Mouse (Mus musculus) heart, adult 2 months (tissue): ENCODE data around the gene Endov.

ENCODE experiments used
- CTCF ChIP-seq: fragments of 200-600 bp; IDR thresholded peaks from 2 replicates; pipeline ENCODE4 v1.8.1; 2022; ENCODE audit warnings: antibody characterized with exemption, mild to moderate bottlenecking, moderate library complexity
- POLR2A ChIP-seq: fragments of 200-500 bp; IDR thresholded peaks from 2 replicates; pipeline ENCODE4 v1.6.1; 2011; ENCODE audit warnings: mild to moderate bottlenecking, low read depth, low read length, control low read depth; ENCODE audit not compliant: insufficient read depth

- TF ChIP-seq CTCF (no peak), POLR2A (no peak)
These were observed 15.2 kb downstream of the Endov start for GRCm38 (mm10) chr11:119506386-119506785.
